Mouse (Mus musculus) myocyte (in vitro differentiated cells): ENCODE results near the gene Oas1g.
"Not testable (repeated sequence)": the region's sequence is repeated elsewhere in the genome, so short reads cannot be mapped to it uniquely, and the experiment has no call there.

Experiments
- CEBPB ChIP-seq: IDR thresholded peaks from 2 replicates; pipeline ENCODE4 v1.6.1; 2011; ENCODE audit warnings: mild to moderate bottlenecking, moderate library complexity; ENCODE audit not compliant: poor library complexity, insufficient read depth, severe bottlenecking
- E2F4 ChIP-seq: IDR thresholded peaks from one replicate; pipeline ENCODE4 v1.6.1; 2011; ENCODE audit warnings: mild to moderate bottlenecking, control low read depth, moderate library complexity; ENCODE audit not compliant: insufficient read depth
- MAX ChIP-seq: IDR thresholded peaks from one replicate; pipeline ENCODE4 v1.6.1; 2011; ENCODE audit warnings: low read depth, mild to moderate bottlenecking, control low read depth
- MYOD1 ChIP-seq, 3 experiments: IDR thresholded peaks; one replicate each; pipeline ENCODE4 v1.6.1; 2011; ENCODE audit warnings: control low read depth in 2 of 3, low read depth in 2 of 3, mild to moderate bottlenecking in 2 of 3, moderate library complexity in 1 of 3; ENCODE audit not compliant: insufficient read length in 2 of 3, control insufficient read depth in 1 of 3
- MYOG ChIP-seq, 3 experiments: IDR thresholded peaks; one replicate each; pipeline ENCODE4 v1.6.1; 2011; ENCODE audit warnings: control low read depth in 2 of 3, low read depth in 2 of 3, mild to moderate bottlenecking in 2 of 3; ENCODE audit not compliant: insufficient read length in 2 of 3, control insufficient read depth in 1 of 3, insufficient read depth in 1 of 3
- POLR2A ChIP-seq: IDR thresholded peaks from one replicate; pipeline ENCODE4 v1.6.1; 2011; ENCODE audit warnings: low read depth, mild to moderate bottlenecking, control low read depth, moderate library complexity; ENCODE audit not compliant: insufficient read length
- POLR2AphosphoS2 ChIP-seq: IDR thresholded peaks from one replicate; pipeline ENCODE4 v1.6.1; 2011; ENCODE audit warnings: low read depth, control low read depth; ENCODE audit not compliant: insufficient read length
- SRF ChIP-seq: IDR thresholded peaks from one replicate; pipeline ENCODE4 v1.6.1; 2011; ENCODE audit warnings: low read depth; ENCODE audit not compliant: control insufficient read depth, insufficient read length
- TCF12 ChIP-seq: IDR thresholded peaks from one replicate; pipeline ENCODE4 v1.6.1; 2011; ENCODE audit warnings: mild to moderate bottlenecking, control low read depth; ENCODE audit not compliant: poor library complexity, insufficient read depth, severe bottlenecking
- USF1 ChIP-seq: IDR thresholded peaks from one replicate; pipeline ENCODE4 v1.6.1; 2011; ENCODE audit warnings: low read depth, mild to moderate bottlenecking, control low read depth, moderate library complexity

DNA sequence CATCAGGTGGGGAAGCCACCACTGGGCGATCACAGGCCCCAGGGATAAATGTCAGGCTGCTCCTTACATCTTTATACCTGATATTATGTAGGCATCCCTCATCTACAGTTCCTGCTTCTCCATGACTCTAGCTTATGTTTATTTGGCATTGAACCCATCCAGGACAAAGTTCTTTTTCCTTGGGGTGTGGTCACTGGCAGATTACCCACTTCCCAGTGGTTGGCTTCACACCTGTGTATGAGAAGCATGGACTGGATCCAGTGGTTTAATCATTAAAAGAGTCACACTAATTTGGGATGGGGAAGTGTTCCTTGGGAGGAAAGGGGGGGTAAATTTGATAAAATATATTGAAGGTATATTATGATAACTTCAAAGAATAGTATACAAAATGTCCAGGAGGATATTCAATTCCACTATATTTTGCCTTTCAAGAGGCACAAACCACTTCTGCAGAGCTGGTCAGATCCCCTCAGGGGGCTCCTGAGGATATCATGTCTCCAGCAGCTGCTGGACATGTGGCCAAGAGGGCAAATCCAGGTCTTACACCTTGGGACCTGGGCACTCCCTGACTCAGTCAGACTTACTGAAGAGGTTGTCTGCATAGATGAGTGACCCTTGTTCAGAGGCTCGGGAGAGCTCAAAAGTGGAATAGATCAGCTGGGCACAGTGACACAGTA is 4.3 kb upstream of the Oas1g start:
- not testable (repeated sequence) for TF ChIP-seq CEBPB; SRF; MAX; POLR2A; TCF12; MYOD1 (IDR thresholded peaks at IDR 0.05; ENCODE audit: control insufficient read depth in 1 of 3, insufficient read length in 2 of 3, low read depth in 2 of 3); USF1; POLR2AphosphoS2; E2F4; MYOG (IDR thresholded peaks at IDR 0.05; ENCODE audit: control insufficient read depth in 1 of 3, insufficient read depth in 1 of 3, insufficient read length in 2 of 3, low read depth in 2 of 3)
